Mouse (Mus musculus) cerebellum, postnatal 14 days (tissue): ENCODE measurements around the gene Synm.

ENCODE experiments used
- DNase-seq, 2 experiments: peaks; one replicate each; pipeline ENCODE4 v3.0.0; 2021; ENCODE audit warnings: mixed read lengths in 2 of 2

Synm gene

DNA sequence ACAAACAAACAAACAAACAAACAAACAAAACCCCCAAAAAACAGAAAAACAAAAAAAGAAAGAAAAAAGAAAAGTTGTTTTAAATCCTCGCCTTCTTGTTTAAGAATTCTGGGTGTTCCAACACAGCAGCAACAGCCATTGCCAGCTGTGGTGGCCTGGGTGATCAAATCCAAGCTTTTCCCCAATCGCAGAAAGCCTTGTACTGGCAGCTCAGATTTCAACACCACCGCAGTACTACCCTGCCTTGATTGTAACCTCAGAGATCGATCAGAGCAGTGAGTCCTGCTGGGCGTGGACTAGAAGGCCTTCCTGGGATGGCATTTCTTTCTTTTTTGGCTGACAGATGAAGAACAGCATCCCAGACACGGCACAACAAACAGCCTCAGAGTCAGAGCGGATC is 63.6 kb downstream of the Synm start:
- DNase-seq = no peak

DNA sequence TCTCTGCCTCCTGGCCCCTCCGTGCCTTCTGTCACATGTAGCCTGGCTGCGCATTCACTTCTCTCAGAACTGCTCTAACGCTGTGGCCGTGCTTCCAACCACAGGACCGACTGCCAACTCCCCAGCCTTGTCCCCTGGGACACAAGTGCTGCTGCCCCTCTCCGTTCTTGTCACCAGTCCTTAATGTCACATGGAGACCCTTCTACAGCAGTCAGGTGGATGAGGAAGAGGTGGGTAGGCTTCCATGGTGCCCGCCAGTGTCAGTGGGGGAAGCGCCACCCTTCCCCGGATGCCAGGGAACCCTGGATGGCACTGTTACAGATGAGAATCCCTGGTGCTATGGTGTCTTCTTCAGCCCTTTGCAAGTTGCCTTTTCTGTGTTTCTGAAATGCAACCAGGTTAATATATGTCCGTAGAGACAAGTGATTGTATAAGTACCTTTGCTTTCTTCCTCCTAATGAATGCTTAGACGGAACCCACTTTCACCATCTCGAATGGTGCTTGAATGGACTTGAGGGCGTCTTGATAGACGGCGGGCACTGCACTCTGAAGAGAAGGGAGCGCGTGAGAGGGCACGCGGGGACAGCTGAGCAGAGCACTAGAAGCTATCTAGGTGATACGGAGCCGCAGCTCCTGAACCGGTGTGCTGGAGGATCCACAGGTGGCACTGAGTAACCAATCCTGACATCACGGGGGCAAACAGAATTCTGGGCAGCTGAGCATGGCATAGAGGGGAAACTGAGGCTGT is 66.6 kb downstream of the Synm start:
- no peak for DNase-seq

DNA sequence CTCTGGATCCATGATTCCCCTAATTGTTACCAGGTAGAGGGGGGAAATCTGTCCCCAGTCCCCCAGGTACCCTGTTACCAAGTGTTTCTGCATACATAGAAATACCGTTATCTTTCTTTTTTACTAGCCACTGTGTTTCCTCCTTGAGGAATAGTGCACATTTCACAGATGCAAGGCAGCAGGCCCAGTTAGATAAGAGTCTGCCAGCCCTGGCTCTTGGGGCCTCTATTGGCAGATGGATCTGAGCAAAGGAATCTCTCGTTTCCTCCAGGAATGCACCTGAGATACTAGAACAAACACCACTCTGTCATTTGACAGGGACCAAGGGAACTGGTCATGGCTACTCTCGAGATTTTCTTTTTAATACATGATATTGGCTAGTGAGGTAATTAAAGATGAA is 67.4 kb downstream of the Synm start:
- DNase-seq = no peak

DNA sequence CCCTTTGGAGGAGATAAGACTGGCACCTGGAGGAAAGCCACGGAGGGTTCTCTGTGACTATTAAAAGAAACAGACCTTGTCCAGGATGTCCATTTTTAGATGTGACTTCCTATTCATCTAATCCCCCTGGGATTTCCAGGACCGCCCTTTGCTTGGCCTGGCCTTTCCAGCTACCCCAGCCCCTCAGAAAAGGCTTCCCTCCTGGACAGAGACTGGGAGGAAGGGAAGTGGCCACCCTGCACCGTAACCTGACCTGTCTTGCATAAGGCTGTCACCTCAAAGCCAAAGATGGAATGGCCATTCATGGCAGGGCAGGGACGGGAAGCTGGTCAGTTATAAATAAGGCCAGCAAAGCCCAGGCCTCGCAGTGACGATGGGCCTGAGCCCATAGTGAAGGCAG is 68.5 kb downstream of the Synm start:
- DNase-seq = no peak

DNA sequence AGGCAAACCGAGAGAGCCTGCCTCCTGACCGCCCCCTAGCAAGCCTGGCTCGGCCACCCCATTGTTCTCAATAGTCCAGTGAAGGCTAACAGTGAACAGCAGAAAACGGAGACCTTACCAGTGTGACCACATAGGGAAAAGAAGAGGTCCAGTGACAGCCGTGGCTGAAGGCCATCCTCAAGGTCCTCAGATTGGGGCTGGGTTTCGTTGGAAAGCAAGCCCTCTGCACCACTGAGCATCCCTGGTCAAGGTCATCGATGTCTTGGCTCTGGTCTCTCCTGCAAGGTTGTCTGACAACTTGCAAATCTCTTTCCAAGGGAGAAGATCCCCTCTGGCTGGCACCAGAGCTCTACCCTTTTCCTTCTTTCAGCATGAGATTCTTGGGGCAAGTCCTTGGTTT is 69.7 kb downstream of the Synm start:
- no peak for DNase-seq

DNA sequence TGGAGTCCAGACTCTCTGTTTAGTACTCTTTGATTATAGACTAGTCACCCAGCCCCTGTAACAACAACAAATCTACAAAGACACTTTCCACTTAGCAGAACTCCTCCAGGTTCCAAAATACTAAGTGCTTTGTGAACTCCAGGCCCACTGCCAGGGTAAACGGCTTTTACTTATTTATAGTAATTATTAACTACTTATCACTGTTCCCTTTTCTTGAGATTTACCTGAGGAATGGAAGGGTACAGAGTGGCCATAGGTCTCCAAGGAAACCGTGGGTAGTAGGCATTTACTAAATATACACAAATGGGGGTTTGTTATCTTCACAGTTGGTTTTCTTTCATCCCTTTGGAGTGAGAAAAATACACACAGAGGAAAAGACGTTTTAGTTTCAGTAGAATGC is 71.3 kb downstream of the Synm start:
- DNase-seq = no peak

DNA sequence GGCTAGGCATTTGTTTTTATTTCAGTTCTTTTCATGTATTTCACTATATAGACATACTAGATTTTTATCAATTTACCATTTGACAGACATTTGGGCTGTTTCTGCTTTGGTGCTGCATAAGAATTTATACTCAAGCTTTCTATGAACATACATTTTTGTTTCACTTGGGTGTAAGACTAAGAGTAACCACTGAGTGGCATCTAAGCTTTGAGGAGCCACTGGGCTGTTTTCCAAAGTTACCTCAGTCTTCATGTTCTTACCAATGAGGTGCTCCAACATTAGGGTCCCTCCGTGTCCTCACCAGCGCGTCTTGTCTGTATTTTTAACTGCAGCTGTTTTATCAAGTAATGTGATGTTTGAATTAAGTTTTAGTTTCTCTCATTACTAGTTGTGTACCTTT is 73.0 kb downstream of the Synm start:
- DNase-seq = no peak

DNA sequence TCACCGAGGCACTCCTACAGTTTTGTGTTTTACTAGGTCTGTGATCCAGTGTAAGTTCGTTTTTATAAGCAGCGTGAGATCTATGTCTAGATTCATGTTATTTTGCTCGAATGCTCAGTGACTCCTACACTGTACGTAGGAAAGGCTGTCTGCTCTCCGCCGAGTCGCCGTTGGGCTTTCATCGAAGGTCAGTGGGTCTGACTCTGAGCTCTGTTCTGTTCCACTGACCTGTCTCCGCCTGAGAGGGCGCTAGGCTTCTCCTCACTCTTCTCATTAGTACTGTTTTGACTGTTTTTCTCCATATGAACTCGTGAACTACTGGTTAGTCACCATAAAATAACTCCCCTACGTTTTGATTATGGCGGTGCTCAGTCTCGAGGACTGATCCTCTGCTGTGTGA is 76.5 kb downstream of the Synm start:
- DNase-seq = no peak

DNA sequence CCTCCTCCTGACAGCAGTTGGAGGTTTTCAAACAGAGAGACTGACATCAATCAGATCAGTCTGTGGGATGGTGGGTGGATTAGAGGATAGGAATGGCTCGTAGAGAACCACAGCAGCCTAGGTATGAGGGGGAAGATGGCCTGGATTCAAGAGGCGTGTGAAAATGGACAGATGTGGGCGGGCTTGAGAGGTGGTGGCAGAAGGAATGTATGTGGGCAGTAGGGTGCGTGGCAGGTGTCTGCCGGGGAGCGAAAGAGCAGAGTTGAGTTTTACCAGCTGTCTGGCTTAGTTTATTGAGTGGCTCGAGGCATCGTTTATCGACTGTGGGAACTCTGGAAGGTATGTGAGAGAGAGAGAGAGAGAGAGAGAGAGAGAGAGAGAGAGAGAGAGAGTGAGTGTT is 78.5 kb downstream of the Synm start:
- DNase-seq = no peak
